Mouse (Mus musculus) hindbrain, embryonic 14.5 days (tissue): Measurements from ENCODE around the gene Kansl1. TPM values are rescaled to one million over a fixed set of nuclear protein-coding genes. Genes with fewer than 3 reads are reported as not detected.

ENCODE experiments used
- ATAC-seq: fragments of 200-750 bp; cut with Nextera tagmentation; 2 replicates; pipeline ENCODE4 v1.8.0; 2017; ENCODE audit warnings: moderate number of reproducible peaks, mild to moderate bottlenecking, moderate TSS enrichment, moderate library complexity; ENCODE audit not compliant: low FRiP score
- DNase-seq: peaks from one replicate; pipeline ENCODE4 v3.0.0-alpha.2; 2015; ENCODE audit warnings: low spot score
- H3K27ac ChIP-seq: fragments of 300-500 bp; sonication (generic); 2 replicates; pipeline ENCODE4 v1.5.1; 2014; ENCODE audit warnings: mild to moderate bottlenecking, moderate library complexity
- H3K27me3 ChIP-seq: fragments of 300-500 bp; sonication (generic); 2 replicates; pipeline ENCODE4 v1.6.1; 2014; ENCODE audit warnings: mild to moderate bottlenecking, low read length, mixed read lengths; ENCODE audit not compliant: control insufficient read depth, insufficient read depth
- H3K36me3 ChIP-seq: fragments of 300-500 bp; sonication (generic); replicated peaks from 2 replicates; pipeline ENCODE4 v1.6.1; 2014; ENCODE audit not compliant: control insufficient read depth, insufficient read depth
- H3K4me1 ChIP-seq: fragments of 300-500 bp; sonication (generic); replicated peaks from 2 replicates; pipeline ENCODE4 v1.6.1; 2014; ENCODE audit warnings: antibody characterized with exemption, low read length, mixed read lengths; ENCODE audit not compliant: control insufficient read depth, insufficient read depth
- H3K4me2 ChIP-seq: fragments of 300-500 bp; sonication (generic); replicated peaks from 2 replicates; pipeline ENCODE4 v1.6.1; 2014; ENCODE audit warnings: mild to moderate bottlenecking, moderate library complexity
- H3K4me3 ChIP-seq: fragments of 300-500 bp; sonication (generic); replicated peaks from 2 replicates; pipeline ENCODE4 v1.5.1; 2014; ENCODE audit warnings: mild to moderate bottlenecking, low read length
- H3K9ac ChIP-seq: fragments of 300-500 bp; sonication (generic); 2 replicates; pipeline ENCODE4 v1.6.1; 2014
- H3K9me3 ChIP-seq: fragments of 300-500 bp; sonication (generic); 2 replicates; pipeline ENCODE4 v1.6.1; 2016; ENCODE audit warnings: low read length; ENCODE audit not compliant: control insufficient read depth
- WGBS: fragments of 180-500 bp; shearing (Covaris S2); extraction: QIAGEN DNeasy Blood & Tissue Kit; methylation state at CpG from one replicate; pipeline ENCODE4 v1.1.7; 2014; 5-methylcytosine and 5-hydroxymethylcytosine counted together
- polyA plus RNA-seq: library from polyadenylated mRNA; unstranded; fragments of >200 nt; fragmentation: Nextera tagmentation; extraction: Ambion mirVana; gene quantifications from 2 replicates; pipeline ENCODE4 v1.2.1, GENCODE M21; 2014

Gene Kansl1
- polyA plus RNA-seq, 1 experiment from 2014 or later: 30.7 TPM

- H3K27me3 ChIP-seq: no peaks in the 10 kb centered on the region
- no peaks in the 10 kb centered on the region for H3K9me3 ChIP-seq
- peaks cover 95% of the 10 kb centered on the region for H3K36me3 ChIP-seq
- H3K4me3 ChIP-seq: no peak overlapping the region
- H3K4me2 ChIP-seq: no peak overlapping the region
- no peak overlapping the region; the same call in 1 of the 2 replicates for H3K9ac ChIP-seq
- ATAC-seq: 0 out of 2 replicates have a peak, but pooled peaks have one; percentile 31
- 44% methylated on average over 12 of the region's 12 CpGs for WGBS
- H3K27ac ChIP-seq: no peak overlapping the region
- DNase-seq: no peak
- no peaks in the 10 kb centered on the region for H3K4me1 ChIP-seq
These were observed 159.1 kb downstream of the Kansl1 start for GRCm38 (mm10) chr11:104309377-104310225.

- DNase-seq: no peak
- H3K4me2 ChIP-seq: no peak overlapping the region
- no peak overlapping the region for H3K4me3 ChIP-seq
- no peaks in the 10 kb centered on the region for H3K27me3 ChIP-seq
- ATAC-seq: no peak
- H3K9ac ChIP-seq: no peak overlapping the region
- H3K36me3 ChIP-seq: peaks cover 88% of the 10 kb centered on the region
- 62% methylated on average over 4 of the region's 4 CpGs for whole genome bisulfite sequencing
- no peaks in the 10 kb centered on the region for H3K4me1 ChIP-seq
- no peak overlapping the region for H3K27ac ChIP-seq
- no peaks in the 10 kb centered on the region for H3K9me3 ChIP-seq
These were observed 161.5 kb downstream of the Kansl1 start for GRCm38 (mm10) chr11:104307136-104307535.

GRCm38 (mm10) chr11:104306483-104306882 lies 162.2 kb downstream of the Kansl1 start:
- H3K9ac ChIP-seq: no peak overlapping the region
- ATAC-seq: no peak
- H3K4me1 ChIP-seq: no peaks in the 10 kb centered on the region
- H3K27ac ChIP-seq: no peak overlapping the region
- H3K4me3 ChIP-seq: no peak overlapping the region
- WGBS: 94% methylated on average over 13 of the region's 13 CpGs
- H3K36me3 ChIP-seq: peaks cover 88% of the 10 kb centered on the region
- no peak for DNase-seq
- no peak overlapping the region for H3K4me2 ChIP-seq
- no peaks in the 10 kb centered on the region for H3K27me3 ChIP-seq
- H3K9me3 ChIP-seq: no peaks in the 10 kb centered on the region

GRCm38 (mm10) chr11:104305711-104306110 lies 162.9 kb downstream of the Kansl1 start:
- no peak for DNase-seq
- Histone ChIP-seq H3K4me2 (no peak overlapping the region), H3K36me3 (peaks cover 88% of the 10 kb centered on the region), H3K27ac (no peak overlapping the region), H3K9me3 (no peaks in the 10 kb centered on the region), H3K4me1 (no peaks in the 10 kb centered on the region), H3K4me3 (no peak overlapping the region), H3K9ac (no peak overlapping the region), H3K27me3 (no peaks in the 10 kb centered on the region)
- no peak for ATAC-seq
- WGBS: 96% methylated on average over 7 of the region's 7 CpGs

- no peak overlapping the region for H3K9ac ChIP-seq
- H3K27ac ChIP-seq: no peak overlapping the region
- H3K4me2 ChIP-seq: no peak overlapping the region
- 63% methylated on average over 8 of the region's 8 CpGs for WGBS
- ATAC-seq (no peak), DNase-seq (no peak)
- no peak overlapping the region for H3K4me3 ChIP-seq
- H3K27me3 ChIP-seq: no peaks in the 10 kb centered on the region
- H3K9me3 ChIP-seq: no peaks in the 10 kb centered on the region
- peaks cover 87% of the 10 kb centered on the region for H3K36me3 ChIP-seq
- H3K4me1 ChIP-seq: no peaks in the 10 kb centered on the region
These were observed 165.3 kb downstream of the Kansl1 start for GRCm38 (mm10) chr11:104303088-104303960.

GRCm38 (mm10) chr11:104302628-104303027 lies 166.0 kb downstream of the Kansl1 start:
- Histone ChIP-seq H3K27me3 (no peaks in the 10 kb centered on the region), H3K27ac (no peak overlapping the region), H3K4me2 (no peak overlapping the region), H3K9ac (no peak overlapping the region), H3K4me1 (no peaks in the 10 kb centered on the region), H3K36me3 (peaks cover 87% of the 10 kb centered on the region), H3K4me3 (no peak overlapping the region), H3K9me3 (no peaks in the 10 kb centered on the region)
- WGBS: 50% methylated on average over 12 of the region's 12 CpGs
- ATAC-seq (no peak), DNase-seq (no peak)

GRCm38 (mm10) chr11:104297671-104298070 lies 171.0 kb downstream of the Kansl1 start:
- WGBS: 86% methylated on average over 3 of the region's 3 CpGs
- H3K4me2 ChIP-seq: no peak overlapping the region
- H3K9ac ChIP-seq: no peak overlapping the region
- H3K27ac ChIP-seq: no peak overlapping the region
- no peaks in the 10 kb centered on the region for H3K4me1 ChIP-seq
- ATAC-seq (no peak), DNase-seq (no peak)
- H3K4me3 ChIP-seq: no peak overlapping the region
- no peaks in the 10 kb centered on the region for H3K9me3 ChIP-seq
- no peaks in the 10 kb centered on the region for H3K27me3 ChIP-seq
- H3K36me3 ChIP-seq: peaks cover 87% of the 10 kb centered on the region

- Histone ChIP-seq H3K4me1 (no peaks in the 10 kb centered on the region), H3K9me3 (no peaks in the 10 kb centered on the region), H3K27ac (no peak overlapping the region), H3K36me3 (peaks cover 85% of the 10 kb centered on the region), H3K4me2 (no peak overlapping the region), H3K9ac (no peak overlapping the region), H3K27me3 (no peaks in the 10 kb centered on the region), H3K4me3 (no peak overlapping the region)
- DNase-seq (no peak), ATAC-seq (no peak)
- 50% methylated on average over 6 of the region's 6 CpGs for WGBS
These were observed 173.0 kb downstream of the Kansl1 start for GRCm38 (mm10) chr11:104295656-104296055.

- DNase-seq (no peak), ATAC-seq (no peak)
- H3K9me3 ChIP-seq: no peaks in the 10 kb centered on the region
- H3K4me2 ChIP-seq: no peak overlapping the region
- H3K27me3 ChIP-seq: no peaks in the 10 kb centered on the region
- H3K9ac ChIP-seq: no peak overlapping the region
- 56% methylated on average over 5 of the region's 5 CpGs for whole genome bisulfite sequencing
- no peak overlapping the region for H3K4me3 ChIP-seq
- H3K27ac ChIP-seq: no peak overlapping the region
- H3K4me1 ChIP-seq: no peaks in the 10 kb centered on the region
- H3K36me3 ChIP-seq: peaks cover 82% of the 10 kb centered on the region
These were observed 173.5 kb downstream of the Kansl1 start for GRCm38 (mm10) chr11:104295145-104295544.
